Mouse (Mus musculus): Measurements from ENCODE around the gene 1700003F12Rik. TPM values are rescaled to one million over a fixed set of nuclear protein-coding genes. Genes with fewer than 3 reads are reported as not detected.

Gene 1700003F12Rik
- polyA plus RNA-seq, 1 experiment from 2014 or later, result 0.50 TPM

- Histone ChIP-seq H3K27me3 (ENCODE audit: control insufficient read depth, insufficient read depth, low read length) (no peaks in the 10 kb centered on the region), H3K9me3 (ENCODE audit: control insufficient read depth, low read length) (no peaks in the 10 kb centered on the region), H3K4me3 (ENCODE audit: control insufficient read depth in 1 of 2, insufficient read depth in 1 of 2, low read depth in 1 of 2, low read length in 2 of 2) (no peak overlapping the region), H3K36me3 (ENCODE audit: control insufficient read depth, insufficient read depth, low read length) (peaks cover 85% of the 10 kb centered on the region), H3K9ac (ENCODE audit: low read length) (no peak overlapping the region), H3K27ac (replicated peaks in 1 of 2; ENCODE audit: control insufficient read depth in 1 of 2, insufficient read depth in 1 of 2, low read depth in 2 of 2, low read length in 2 of 2) (no peak overlapping the region; a peak in 1 of 4 replicates), H3K4me1 (ENCODE audit: control insufficient read depth in 2 of 2, insufficient read depth in 2 of 2, low read length in 2 of 2) (peaks cover 6 to 9% of the 10 kb centered on the region in 2 experiments; a peak in 3 of 4 replicates), H3K4me2 (ENCODE audit: low read length) (no peak overlapping the region)
- WGBS, result 45% methylated on average over 12 of the region's 12 CpGs
- peak; percentile 47 for ATAC-seq (ENCODE audit: insufficient number of reproducible peaks, insufficient read depth, low FRiP score, low read depth)
These were observed 12.1 kb upstream of the 1700003F12Rik start for GRCm38 (mm10) chr2:154534704-154535270.

DNA sequence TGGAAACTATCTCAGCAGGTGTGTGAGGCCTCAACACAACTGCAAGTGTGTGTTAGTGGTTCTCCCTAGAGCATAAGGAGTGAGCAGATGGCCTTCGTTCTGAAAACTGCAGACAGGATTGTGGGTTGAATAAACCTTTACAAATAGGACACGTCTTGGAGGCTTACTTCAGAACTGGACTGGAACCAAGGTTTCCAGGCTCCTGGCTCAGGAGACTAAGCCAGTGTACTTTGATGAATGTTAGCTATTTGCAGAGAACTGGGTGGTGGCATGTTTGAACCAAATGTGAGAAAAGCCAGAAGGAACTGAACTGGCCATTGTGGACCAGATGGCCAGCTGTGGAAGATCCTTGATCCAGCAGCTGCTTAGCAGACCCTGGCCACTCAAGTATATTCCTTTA is 8.6 kb upstream of the 1700003F12Rik start:
- Histone ChIP-seq H3K36me3 (ENCODE audit: control insufficient read depth, insufficient read depth, low read length) (peaks cover 59% of the 10 kb centered on the region), H3K4me2 (ENCODE audit: low read length) (no peak overlapping the region), H3K27ac (replicated peaks in 1 of 2; ENCODE audit: control insufficient read depth in 1 of 2, insufficient read depth in 1 of 2, low read depth in 2 of 2, low read length in 2 of 2) (no peak overlapping the region), H3K9me3 (ENCODE audit: control insufficient read depth, low read length) (no peaks in the 10 kb centered on the region), H3K27me3 (ENCODE audit: control insufficient read depth, insufficient read depth, low read length) (no peaks in the 10 kb centered on the region), H3K9ac (ENCODE audit: low read length) (no peak overlapping the region), H3K4me1 (ENCODE audit: control insufficient read depth in 2 of 2, insufficient read depth in 2 of 2, low read length in 2 of 2) (peaks cover 6 to 9% of the 10 kb centered on the region in 2 experiments; a peak in 3 of 4 replicates), H3K4me3 (ENCODE audit: control insufficient read depth in 1 of 2, insufficient read depth in 1 of 2, low read depth in 1 of 2, low read length in 2 of 2) (no peak overlapping the region)
- WGBS, result 50% methylated on average over 2 of the region's 2 CpGs
- no peak for ATAC-seq (ENCODE audit: insufficient number of reproducible peaks, insufficient read depth, low FRiP score, low read depth)

DNA sequence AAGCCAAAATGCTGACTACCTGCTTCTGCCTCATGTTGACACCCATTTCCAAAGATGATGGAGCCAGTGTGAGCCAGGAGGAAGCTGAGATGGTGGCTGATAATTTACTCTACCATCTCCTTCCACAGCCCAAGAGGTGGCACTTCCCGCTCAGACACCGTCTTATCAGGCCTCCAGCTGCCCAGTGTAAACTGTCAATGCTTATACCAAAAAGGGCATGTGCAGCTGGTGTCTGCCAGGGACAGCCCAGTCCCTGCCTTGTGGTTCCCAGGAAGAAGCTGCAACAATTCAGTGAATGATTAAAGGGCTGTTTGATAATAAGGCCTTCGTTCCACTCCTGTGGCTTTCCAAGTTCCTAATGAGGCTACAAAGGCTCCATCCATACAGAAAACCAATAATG is 8.2 kb upstream of the 1700003F12Rik start:
- no peaks in the 10 kb centered on the region for H3K27me3 ChIP-seq (ENCODE audit: control insufficient read depth, insufficient read depth, low read length)
- WGBS, result 30% methylated on average over 3 of the region's 3 CpGs
- ATAC-seq (ENCODE audit: insufficient number of reproducible peaks, insufficient read depth, low FRiP score, low read depth), result no peak
- H3K27ac ChIP-seq (replicated peaks in 1 of 2; ENCODE audit: control insufficient read depth in 1 of 2, insufficient read depth in 1 of 2, low read depth in 2 of 2, low read length in 2 of 2), result no peak overlapping the region
- H3K4me3 ChIP-seq (ENCODE audit: control insufficient read depth in 1 of 2, insufficient read depth in 1 of 2, low read depth in 1 of 2, low read length in 2 of 2), result no peak overlapping the region
- H3K9me3 ChIP-seq (ENCODE audit: control insufficient read depth, low read length), result no peaks in the 10 kb centered on the region
- H3K36me3 ChIP-seq (ENCODE audit: control insufficient read depth, insufficient read depth, low read length), result peaks cover 55% of the 10 kb centered on the region
- no peak overlapping the region for H3K9ac ChIP-seq (ENCODE audit: low read length)
- H3K4me2 ChIP-seq (ENCODE audit: low read length), result no peak overlapping the region
- H3K4me1 ChIP-seq (ENCODE audit: control insufficient read depth in 2 of 2, insufficient read depth in 2 of 2, low read length in 2 of 2), result peaks cover 6 to 9% of the 10 kb centered on the region in 2 experiments; a peak in 3 of 4 replicates

GRCm38 (mm10) chr2:154539720-154540119 is 7.2 kb upstream of the 1700003F12Rik start:
- Histone ChIP-seq H3K4me3 (ENCODE audit: control insufficient read depth in 1 of 2, insufficient read depth in 1 of 2, low read depth in 1 of 2, low read length in 2 of 2) (no peak overlapping the region), H3K4me1 (ENCODE audit: control insufficient read depth in 2 of 2, insufficient read depth in 2 of 2, low read length in 2 of 2) (peaks cover 6 to 9% of the 10 kb centered on the region in 2 experiments; a peak in 3 of 4 replicates), H3K9ac (ENCODE audit: low read length) (no peak overlapping the region), H3K36me3 (ENCODE audit: control insufficient read depth, insufficient read depth, low read length) (peaks cover 46% of the 10 kb centered on the region), H3K9me3 (ENCODE audit: control insufficient read depth, low read length) (no peaks in the 10 kb centered on the region), H3K27me3 (ENCODE audit: control insufficient read depth, insufficient read depth, low read length) (no peaks in the 10 kb centered on the region), H3K4me2 (ENCODE audit: low read length) (no peak overlapping the region), H3K27ac (replicated peaks in 1 of 2; ENCODE audit: control insufficient read depth in 1 of 2, insufficient read depth in 1 of 2, low read depth in 2 of 2, low read length in 2 of 2) (no peak overlapping the region)
- WGBS, result 81% methylated on average over 3 of the region's 3 CpGs
- ATAC-seq (ENCODE audit: insufficient number of reproducible peaks, insufficient read depth, low FRiP score, low read depth), result no peak

GRCm38 (mm10) chr2:154541630-154542029 is 5.3 kb upstream of the 1700003F12Rik start:
- ATAC-seq (ENCODE audit: insufficient number of reproducible peaks, insufficient read depth, low FRiP score, low read depth), result no peak
- H3K27ac ChIP-seq (replicated peaks in 1 of 2; ENCODE audit: control insufficient read depth in 1 of 2, insufficient read depth in 1 of 2, low read depth in 2 of 2, low read length in 2 of 2), result no peak overlapping the region
- peaks cover 6 to 9% of the 10 kb centered on the region in 2 experiments; a peak in 3 of 4 replicates for H3K4me1 ChIP-seq (ENCODE audit: control insufficient read depth in 2 of 2, insufficient read depth in 2 of 2, low read length in 2 of 2)
- H3K4me2 ChIP-seq (ENCODE audit: low read length), result no peak overlapping the region
- H3K9ac ChIP-seq (ENCODE audit: low read length), result no peak overlapping the region
- 84% methylated on average over 2 of the region's 2 CpGs for WGBS
- H3K36me3 ChIP-seq (ENCODE audit: control insufficient read depth, insufficient read depth, low read length), result peaks cover 27% of the 10 kb centered on the region
- H3K4me3 ChIP-seq (ENCODE audit: control insufficient read depth in 1 of 2, insufficient read depth in 1 of 2, low read depth in 1 of 2, low read length in 2 of 2), result no peak overlapping the region
- H3K27me3 ChIP-seq (ENCODE audit: control insufficient read depth, insufficient read depth, low read length), result no peaks in the 10 kb centered on the region
- H3K9me3 ChIP-seq (ENCODE audit: control insufficient read depth, low read length), result no peaks in the 10 kb centered on the region

DNA sequence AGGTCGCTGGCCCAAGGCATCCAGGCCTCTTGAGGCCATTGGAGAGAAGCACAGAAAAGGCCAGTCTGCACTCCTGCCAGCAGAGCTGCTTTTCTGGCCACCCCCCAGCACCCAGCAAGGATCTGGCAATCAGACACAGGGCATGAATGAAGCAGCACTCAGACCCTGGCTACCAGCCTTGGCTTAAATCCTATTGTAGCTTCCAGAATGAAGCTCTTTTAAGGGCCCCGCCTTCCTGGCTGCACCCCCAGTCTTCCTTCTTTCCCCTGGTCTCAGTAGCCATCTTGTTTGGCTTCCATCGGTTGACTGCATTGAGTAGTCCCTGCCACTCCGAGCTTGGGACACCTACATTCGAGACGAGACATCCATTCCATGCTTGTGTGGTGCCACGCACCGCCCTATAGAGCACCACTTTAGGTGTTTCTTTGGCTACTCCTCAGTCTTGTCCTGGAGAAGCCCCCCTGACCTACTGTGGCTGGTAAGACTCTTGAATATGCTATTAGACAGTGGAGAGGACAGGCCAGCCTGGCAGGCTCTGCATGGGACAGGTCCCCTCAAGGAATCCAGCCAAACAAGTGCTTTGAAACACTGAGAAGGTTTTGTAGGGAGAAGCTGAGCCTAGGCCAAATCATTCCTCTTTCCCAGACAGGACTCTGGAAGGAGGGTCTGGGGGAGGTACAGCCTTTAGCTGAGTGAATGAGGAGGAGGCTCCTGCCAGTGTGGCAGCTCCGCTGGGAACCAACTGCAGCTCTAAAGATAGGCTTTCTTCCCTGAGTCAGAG is 3.1 kb upstream of the 1700003F12Rik start:
- H3K4me3 ChIP-seq (ENCODE audit: control insufficient read depth in 1 of 2, insufficient read depth in 1 of 2, low read depth in 1 of 2, low read length in 2 of 2), result no peak overlapping the region
- 80% methylated on average over 9 of the region's 9 CpGs for WGBS
- peaks cover 0 to 2% of the 10 kb centered on the region in 2 experiments; a peak in 1 of 4 replicates for H3K4me1 ChIP-seq (ENCODE audit: control insufficient read depth in 2 of 2, insufficient read depth in 2 of 2, low read length in 2 of 2)
- H3K4me2 ChIP-seq (ENCODE audit: low read length), result no peak overlapping the region
- no peaks in the 10 kb centered on the region for H3K27me3 ChIP-seq (ENCODE audit: control insufficient read depth, insufficient read depth, low read length)
- no peak overlapping the region for H3K27ac ChIP-seq (replicated peaks in 1 of 2; ENCODE audit: control insufficient read depth in 1 of 2, insufficient read depth in 1 of 2, low read depth in 2 of 2, low read length in 2 of 2)
- H3K9ac ChIP-seq (ENCODE audit: low read length), result no peak overlapping the region
- H3K9me3 ChIP-seq (ENCODE audit: control insufficient read depth, low read length), result no peaks in the 10 kb centered on the region
- 0 out of 2 replicates have a peak, but pooled peaks cover 9% of the 10 kb centered on the region for H3K36me3 ChIP-seq (ENCODE audit: control insufficient read depth, insufficient read depth, low read length)
- no peak for ATAC-seq (ENCODE audit: insufficient number of reproducible peaks, insufficient read depth, low FRiP score, low read depth)

DNA sequence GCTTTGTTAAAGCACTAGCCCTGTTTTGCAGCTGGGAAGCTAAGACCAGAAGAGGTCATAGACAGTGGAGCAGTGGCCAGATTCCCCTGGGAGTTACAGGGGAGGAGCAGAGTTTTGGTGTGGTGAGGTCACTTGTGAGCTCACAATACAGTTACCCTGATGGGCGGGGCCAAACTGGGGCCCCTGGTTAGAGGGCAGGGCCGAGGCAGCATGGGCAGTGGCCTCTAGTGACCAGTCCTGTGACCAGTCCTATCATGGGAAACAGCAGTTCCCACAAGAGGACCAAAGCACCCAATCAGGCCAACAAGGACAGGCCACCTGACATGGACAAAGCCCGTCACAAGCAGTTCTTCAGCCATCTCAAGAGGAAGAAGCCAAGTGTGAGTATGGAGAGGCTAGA is 1.8 kb downstream of the 1700003F12Rik start:
- no peak for ATAC-seq (ENCODE audit: insufficient number of reproducible peaks, insufficient read depth, low FRiP score, low read depth)
- peaks cover 15 to 24% of the 10 kb centered on the region in 2 experiments for H3K4me1 ChIP-seq (ENCODE audit: control insufficient read depth in 2 of 2, insufficient read depth in 2 of 2, low read length in 2 of 2)
- WGBS, result 51% methylated on average over 3 of the region's 3 CpGs

More for the DNA sequence above, 1.8 kb downstream of the 1700003F12Rik start:
- H3K4me2 ChIP-seq (ENCODE audit: low read length), result no peak overlapping the region; the same call in 1 of the 2 replicates
- H3K36me3 ChIP-seq (ENCODE audit: control insufficient read depth, insufficient read depth, low read length), result no peaks in the 10 kb centered on the region
- H3K9me3 ChIP-seq (ENCODE audit: control insufficient read depth, low read length), result no peaks in the 10 kb centered on the region
- H3K27ac ChIP-seq (replicated peaks in 1 of 2; ENCODE audit: control insufficient read depth in 1 of 2, insufficient read depth in 1 of 2, low read depth in 2 of 2, low read length in 2 of 2), result no peak overlapping the region
- H3K4me3 ChIP-seq (ENCODE audit: control insufficient read depth in 1 of 2, insufficient read depth in 1 of 2, low read depth in 1 of 2, low read length in 2 of 2), result no peak overlapping the region
- no peak overlapping the region for H3K9ac ChIP-seq (ENCODE audit: low read length)
- H3K27me3 ChIP-seq (ENCODE audit: control insufficient read depth, insufficient read depth, low read length), result peaks cover 25% of the 10 kb centered on the region
